Mouse (Mus musculus): Measurements from ENCODE around the gene Tex11. TPM values are rescaled to one million over a fixed set of nuclear protein-coding genes. Genes with fewer than 3 reads are reported as not detected.
A peak's percentile ranks its signal among the peaks of the same experiment; 100 is the strongest.

Tex11 gene
- total and polyA plus RNA-seq, 2 experiments from 2014 or later = 0.10 TPM; not detected in 1

DNA sequence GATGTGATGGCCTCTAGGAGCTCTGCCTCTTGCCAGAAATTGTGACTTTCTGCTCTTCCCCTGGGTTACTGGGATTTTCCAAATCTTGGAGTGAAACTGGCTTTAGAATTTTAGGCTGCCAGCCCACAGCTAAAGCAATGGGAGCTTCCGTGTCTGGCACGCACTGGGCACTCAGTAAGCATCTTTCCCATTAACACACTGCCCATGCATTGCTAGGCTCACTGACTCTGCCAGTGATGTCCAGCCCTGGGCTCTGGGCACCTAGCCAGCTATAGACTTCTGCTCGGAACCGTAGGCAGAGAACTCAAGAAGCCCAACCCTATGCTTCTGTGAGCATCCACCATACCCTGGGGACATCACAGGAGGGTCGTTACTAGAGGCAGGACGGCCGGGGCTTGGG, 243.7 kb downstream of the Tex11 start:
- no peak overlapping the region for H3K4me2 ChIP-seq (ENCODE audit: low read depth, low read length, poor library complexity, severe bottlenecking)
- ATAC-seq (ENCODE audit: low FRiP score) (no peak), DNase-seq (ENCODE audit: low spot score) (peak; percentile 62)
- H3K27me3 ChIP-seq (ENCODE audit: insufficient read depth, low read length) = no peaks in the 10 kb centered on the region
- 82% methylated on average over 7 of the region's 7 CpGs for WGBS
- H3K27ac ChIP-seq (ENCODE audit: low read depth, low read length) = no peak overlapping the region
- H3K4me3 ChIP-seq (ENCODE audit: low read depth, low read length) = no peak overlapping the region
- H3K4me1 ChIP-seq (ENCODE audit: insufficient read depth, low read length) = no peaks in the 10 kb centered on the region
- H3K9me3 ChIP-seq (ENCODE audit: low read length) = no peaks in the 10 kb centered on the region
- peaks cover 4% of the 10 kb centered on the region; the same call in 1 of the 2 replicates for H3K36me3 ChIP-seq (ENCODE audit: insufficient read depth, low read length)
- TF ChIP-seq CTCF (IDR thresholded peaks at IDR 0.05) = no peak
- no peak overlapping the region for H3K9ac ChIP-seq (replicated peaks; ENCODE audit: low read length, poor library complexity, severe bottlenecking)

DNA sequence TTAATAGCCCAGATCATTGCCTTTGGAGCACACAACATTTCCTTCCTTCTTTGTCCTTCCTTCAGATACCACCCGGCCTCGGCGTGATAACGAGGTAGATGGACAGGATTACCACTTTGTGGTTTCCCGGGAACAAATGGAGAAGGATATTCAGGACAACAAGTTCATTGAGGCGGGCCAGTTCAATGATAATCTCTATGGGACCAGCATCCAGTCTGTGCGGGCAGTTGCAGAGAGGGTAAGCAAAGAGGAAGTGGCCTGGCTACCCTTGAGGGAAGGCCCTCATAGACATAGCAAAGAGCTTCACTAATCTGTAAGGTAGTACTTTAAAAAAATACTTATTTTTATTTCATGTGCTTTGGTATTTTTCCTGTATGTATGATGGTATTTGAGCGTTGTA, 245.3 kb downstream of the Tex11 start:
- Histone ChIP-seq H3K36me3 (ENCODE audit: insufficient read depth, low read length) (peaks cover 4% of the 10 kb centered on the region; the same call in 1 of the 2 replicates), H3K27me3 (ENCODE audit: insufficient read depth, low read length) (no peaks in the 10 kb centered on the region), H3K9ac (replicated peaks; ENCODE audit: low read length, poor library complexity, severe bottlenecking) (no peak overlapping the region), H3K4me3 (ENCODE audit: low read depth, low read length) (no peak overlapping the region), H3K9me3 (ENCODE audit: low read length) (no peaks in the 10 kb centered on the region), H3K4me2 (ENCODE audit: low read depth, low read length, poor library complexity, severe bottlenecking) (no peak overlapping the region), H3K4me1 (ENCODE audit: insufficient read depth, low read length) (no peaks in the 10 kb centered on the region), H3K27ac (ENCODE audit: low read depth, low read length) (no peak overlapping the region)
- no peak for ATAC-seq (ENCODE audit: low FRiP score)
- TF ChIP-seq CTCF (IDR thresholded peaks at IDR 0.05) = no peak
- DNase-seq (ENCODE audit: low spot score) = no peak
- WGBS = 89% methylated on average over 8 of the region's 8 CpGs

DNA sequence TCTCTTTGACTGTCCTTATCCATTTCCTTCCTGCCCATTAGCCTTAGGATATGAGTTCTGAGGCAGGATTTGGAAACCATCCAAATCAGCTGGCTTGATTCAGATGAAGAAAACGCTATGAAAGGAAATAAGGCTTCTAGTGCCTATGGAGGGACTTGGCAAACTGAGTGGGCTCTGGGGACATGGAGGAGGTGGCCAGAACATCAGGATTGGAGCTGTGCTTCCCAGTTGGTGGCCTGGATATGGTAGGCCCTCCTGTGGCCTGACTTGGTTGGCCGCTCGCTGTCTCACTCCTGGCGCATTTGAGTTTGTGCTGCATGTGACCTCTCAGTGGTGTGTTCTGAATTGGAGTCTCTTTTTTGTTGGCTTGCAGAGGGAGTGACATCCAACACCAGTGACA, 248.3 kb downstream of the Tex11 start:
- no peak overlapping the region for H3K9ac ChIP-seq (replicated peaks; ENCODE audit: low read length, poor library complexity, severe bottlenecking)
- no peaks in the 10 kb centered on the region for H3K27me3 ChIP-seq (ENCODE audit: insufficient read depth, low read length)
- H3K4me2 ChIP-seq (ENCODE audit: low read depth, low read length, poor library complexity, severe bottlenecking) = no peak overlapping the region
- peaks cover 4% of the 10 kb centered on the region; the same call in 1 of the 2 replicates for H3K36me3 ChIP-seq (ENCODE audit: insufficient read depth, low read length)
- no peak overlapping the region for H3K4me3 ChIP-seq (ENCODE audit: low read depth, low read length)
- ATAC-seq (ENCODE audit: low FRiP score) = no peak
- WGBS = 87% methylated on average over 4 of the region's 4 CpGs
- H3K9me3 ChIP-seq (ENCODE audit: low read length) = no peaks in the 10 kb centered on the region
- no peaks in the 10 kb centered on the region for H3K4me1 ChIP-seq (ENCODE audit: insufficient read depth, low read length)
- DNase-seq (ENCODE audit: low spot score) = peak; percentile 8
- no peak overlapping the region for H3K27ac ChIP-seq (ENCODE audit: low read depth, low read length)
- no peak for TF ChIP-seq CTCF (IDR thresholded peaks at IDR 0.05)

DNA sequence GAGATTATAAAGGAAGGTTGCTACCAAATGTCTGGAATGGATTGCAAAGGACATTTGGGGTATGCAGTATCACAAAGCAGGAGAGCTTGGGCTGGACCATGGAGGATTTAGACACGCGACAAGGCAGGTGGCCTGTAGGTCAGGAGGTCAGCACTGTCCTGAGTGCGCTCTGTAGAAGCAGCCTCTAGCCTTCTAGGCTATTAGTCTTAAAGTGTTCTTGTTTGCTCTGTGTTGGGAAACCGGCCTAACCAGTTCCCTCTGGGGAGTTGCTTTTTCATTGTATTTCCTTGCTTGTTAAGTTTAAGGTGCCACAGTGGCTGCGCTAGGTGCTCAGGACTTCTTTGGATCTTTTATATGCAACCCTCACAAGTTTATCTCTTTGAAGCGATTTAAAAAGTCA, 257.4 kb downstream of the Tex11 start:
- DNase-seq (ENCODE audit: low spot score) (no peak), ATAC-seq (ENCODE audit: low FRiP score) (no peak)
- H3K4me3 ChIP-seq (ENCODE audit: low read depth, low read length) = no peak overlapping the region
- WGBS = 83% methylated on average over 6 of the region's 6 CpGs
- H3K27me3 ChIP-seq (ENCODE audit: insufficient read depth, low read length) = no peaks in the 10 kb centered on the region
- no peak overlapping the region for H3K27ac ChIP-seq (ENCODE audit: low read depth, low read length)
- no peak overlapping the region for H3K9ac ChIP-seq (replicated peaks; ENCODE audit: low read length, poor library complexity, severe bottlenecking)
- no peak for TF ChIP-seq CTCF (IDR thresholded peaks at IDR 0.05)
- H3K4me1 ChIP-seq (ENCODE audit: insufficient read depth, low read length) = no peaks in the 10 kb centered on the region
- no peaks in the 10 kb centered on the region for H3K36me3 ChIP-seq (ENCODE audit: insufficient read depth, low read length)
- H3K4me2 ChIP-seq (ENCODE audit: low read depth, low read length, poor library complexity, severe bottlenecking) = no peak overlapping the region
- no peaks in the 10 kb centered on the region for H3K9me3 ChIP-seq (ENCODE audit: low read length)

DNA sequence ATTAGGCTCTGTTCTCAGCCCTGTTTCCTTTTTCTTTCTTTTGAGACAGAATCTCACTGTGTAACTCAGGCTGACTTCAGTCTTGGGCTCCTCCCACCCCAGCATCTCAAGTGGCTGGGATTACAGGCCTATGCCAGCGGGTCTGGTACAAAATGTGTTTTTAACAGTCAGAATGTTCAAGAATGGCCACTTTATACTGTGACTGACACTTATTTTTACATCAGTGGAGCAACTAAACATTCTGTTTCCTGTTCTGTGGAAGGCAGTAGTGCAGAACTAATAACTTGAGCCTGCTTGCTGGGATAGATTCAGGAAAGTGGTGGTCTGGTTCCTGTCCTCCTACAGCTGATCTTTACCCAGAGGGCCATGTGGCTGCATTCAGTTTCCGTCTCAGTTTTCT, 258.8 kb downstream of the Tex11 start:
- Histone ChIP-seq H3K4me2 (ENCODE audit: low read depth, low read length, poor library complexity, severe bottlenecking) (no peak overlapping the region), H3K27me3 (ENCODE audit: insufficient read depth, low read length) (no peaks in the 10 kb centered on the region), H3K27ac (ENCODE audit: low read depth, low read length) (no peak overlapping the region), H3K4me3 (ENCODE audit: low read depth, low read length) (no peak overlapping the region), H3K4me1 (ENCODE audit: insufficient read depth, low read length) (no peaks in the 10 kb centered on the region), H3K36me3 (ENCODE audit: insufficient read depth, low read length) (peaks cover 5% of the 10 kb centered on the region; the same call in 1 of the 2 replicates), H3K9ac (replicated peaks; ENCODE audit: low read length, poor library complexity, severe bottlenecking) (no peak overlapping the region), H3K9me3 (ENCODE audit: low read length) (no peaks in the 10 kb centered on the region)
- no peak for TF ChIP-seq CTCF (IDR thresholded peaks at IDR 0.05)
- ATAC-seq (ENCODE audit: low FRiP score) (no peak), DNase-seq (ENCODE audit: low spot score) (no peak)
- WGBS = 33% methylated on average over 2 of the region's 2 CpGs

DNA sequence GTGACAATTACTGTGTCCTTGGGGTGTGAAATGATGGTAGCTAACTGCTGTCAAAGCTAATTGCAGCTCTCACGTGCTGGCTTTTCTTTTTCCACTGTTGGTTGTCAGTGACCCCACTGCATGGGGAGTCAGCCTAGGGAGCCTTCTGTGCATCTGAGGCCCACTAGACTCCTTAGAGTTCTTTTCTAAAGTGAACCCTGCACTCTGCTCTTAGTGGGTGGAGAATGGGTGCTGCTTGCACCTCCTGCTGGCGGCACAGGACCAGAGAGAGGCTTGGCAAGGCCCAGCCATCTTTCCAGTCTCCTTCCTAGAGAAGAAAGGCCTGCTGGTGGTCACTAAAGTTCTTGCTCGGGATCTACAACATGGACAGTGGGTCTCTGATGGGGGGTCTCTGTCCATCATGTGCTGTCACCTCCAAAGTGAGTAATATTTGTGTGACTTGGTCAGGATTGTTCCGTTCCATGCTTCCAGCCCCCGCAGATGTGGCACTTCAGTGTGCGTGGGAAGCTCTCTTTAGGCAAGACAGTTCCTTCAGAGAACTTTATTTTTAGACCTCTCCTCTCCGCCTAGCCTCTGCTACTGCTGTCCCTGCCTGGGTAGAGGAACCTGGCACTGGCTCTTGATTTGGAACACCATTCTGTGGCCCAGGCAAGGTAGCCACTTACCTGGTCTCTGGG, 261.5 kb downstream of the Tex11 start:
- ATAC-seq (ENCODE audit: low FRiP score) (no peak), DNase-seq (ENCODE audit: low spot score) (no peak)
- Histone ChIP-seq H3K27ac (ENCODE audit: low read depth, low read length) (no peak overlapping the region), H3K9ac (replicated peaks; ENCODE audit: low read length, poor library complexity, severe bottlenecking) (no peak overlapping the region), H3K4me3 (ENCODE audit: low read depth, low read length) (no peak overlapping the region), H3K27me3 (ENCODE audit: insufficient read depth, low read length) (no peaks in the 10 kb centered on the region), H3K9me3 (ENCODE audit: low read length) (no peaks in the 10 kb centered on the region), H3K36me3 (ENCODE audit: insufficient read depth, low read length) (peaks cover 5% of the 10 kb centered on the region; the same call in 1 of the 2 replicates), H3K4me1 (ENCODE audit: insufficient read depth, low read length) (no peaks in the 10 kb centered on the region), H3K4me2 (ENCODE audit: low read depth, low read length, poor library complexity, severe bottlenecking) (no peak overlapping the region)
- WGBS = 76% methylated on average over 7 of the region's 7 CpGs
- TF ChIP-seq CTCF (IDR thresholded peaks at IDR 0.05) = no peak
